Mouse (Mus musculus) cerebellum, adult 11 months (tissue): ENCODE measurements at regions not wholly inside any gene's neighbourhood (a gene's known extent, or its start where the extent isn't known, plus 50 kb on each side); places are given as distances from the start of the nearest gene placed in this dataset.
A peak's percentile ranks its signal among the peaks of the same experiment; 100 is the strongest.

Source experiments
- DNase-seq: peaks from one replicate; pipeline ENCODE4 v3.0.0; 2022

DNA sequence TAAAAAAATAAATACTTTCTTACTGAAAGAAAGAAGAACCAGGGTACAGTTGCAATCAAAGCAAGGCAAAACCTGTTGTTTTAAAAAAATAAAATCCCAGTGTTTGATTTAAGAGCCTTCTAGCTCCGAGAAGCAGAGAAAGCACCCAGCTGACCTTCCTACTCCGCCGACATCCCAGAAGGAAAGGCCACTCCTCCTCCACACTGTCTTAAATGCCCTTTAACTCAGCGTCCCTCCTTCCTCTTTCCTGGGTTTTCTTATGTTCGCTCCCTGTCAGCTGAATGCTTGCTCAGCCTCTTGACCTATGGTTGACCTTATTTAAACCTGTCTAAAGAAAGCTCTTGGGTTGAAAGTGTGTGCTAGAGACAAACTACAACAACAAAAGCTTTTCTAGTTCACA lies 79.1 kb downstream of the Sptssa start:
- no peak for DNase-seq

DNA sequence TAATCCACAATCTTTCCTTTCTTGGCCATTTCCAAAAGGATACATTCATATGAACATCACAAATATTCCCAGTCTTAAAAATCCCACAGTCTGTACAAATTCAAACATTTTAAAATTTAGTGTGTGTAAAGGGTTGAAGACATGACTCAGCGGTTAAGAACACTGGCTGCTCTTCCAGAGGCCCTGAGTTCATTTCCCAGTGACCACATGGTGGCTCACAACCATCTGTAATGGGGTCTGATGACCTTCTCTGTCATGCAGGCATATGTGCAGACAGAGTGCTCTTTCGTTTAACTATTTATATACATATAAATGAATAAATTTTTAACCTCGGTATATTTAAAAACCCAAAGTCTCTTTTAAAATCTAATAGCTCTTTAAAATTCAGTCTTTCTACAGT lies 79.6 kb downstream of the Sptssa start:
- DNase-seq = no peak

DNA sequence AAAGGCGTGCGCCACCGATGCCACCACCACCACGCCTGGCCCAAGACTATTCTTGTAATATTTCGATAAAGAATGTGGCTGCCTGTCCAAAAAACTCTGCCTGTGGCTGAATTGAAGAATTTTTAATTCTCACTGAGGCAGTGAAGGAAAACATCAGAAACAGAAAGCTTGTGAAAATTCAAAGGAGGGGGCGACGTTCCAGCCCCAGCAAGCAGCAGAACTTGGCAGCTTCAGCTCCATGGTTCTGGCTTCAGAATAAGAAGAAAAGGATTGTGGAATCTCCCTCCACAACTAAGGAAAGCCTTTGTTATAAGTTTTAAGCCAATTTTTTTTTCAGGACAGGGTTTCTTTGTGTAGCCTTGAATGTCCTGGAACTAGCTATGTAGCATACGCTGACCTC lies 83.5 kb downstream of the Sptssa start:
- no peak for DNase-seq

DNA sequence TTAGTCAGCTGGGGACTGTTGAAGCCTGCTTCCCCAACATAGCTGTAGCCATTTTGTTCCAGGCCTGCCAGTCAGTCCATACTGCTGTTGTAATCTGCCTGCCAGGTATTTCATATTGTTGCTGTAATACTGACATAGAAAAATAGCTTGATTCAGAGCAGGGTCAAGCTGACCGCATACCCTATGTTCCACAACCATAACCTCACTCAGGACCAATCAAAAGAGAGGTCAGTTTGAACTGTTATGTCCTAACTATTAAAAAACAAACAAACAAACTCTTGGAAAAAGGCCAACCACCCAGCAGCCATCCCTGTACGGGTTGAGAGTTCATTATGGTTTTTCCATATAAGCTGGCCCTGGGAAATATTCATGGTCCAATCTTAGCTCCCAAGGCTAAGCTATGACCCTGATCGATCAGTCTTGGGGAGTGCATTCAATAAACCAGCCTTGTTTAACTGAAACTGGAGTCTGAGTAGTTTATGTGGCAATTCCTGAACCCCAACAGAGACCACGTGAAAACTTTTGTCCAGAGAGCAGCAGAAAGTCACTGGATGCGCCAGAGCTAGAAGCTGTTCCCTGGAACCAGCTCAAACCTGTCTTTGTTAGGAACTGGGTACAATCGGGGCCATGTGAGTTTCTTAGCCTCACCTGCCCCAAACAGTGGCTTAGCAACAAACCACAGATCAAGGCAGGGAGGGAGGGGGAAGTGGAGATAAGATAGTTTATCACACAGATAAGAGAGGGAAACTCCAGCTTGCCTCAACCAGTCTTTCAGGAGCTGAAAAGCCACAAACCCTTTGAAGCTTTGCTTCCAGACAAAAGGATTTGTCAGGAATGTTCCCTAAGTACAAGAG lies 88.1 kb downstream of the Sptssa start:
- no peak for DNase-seq

DNA sequence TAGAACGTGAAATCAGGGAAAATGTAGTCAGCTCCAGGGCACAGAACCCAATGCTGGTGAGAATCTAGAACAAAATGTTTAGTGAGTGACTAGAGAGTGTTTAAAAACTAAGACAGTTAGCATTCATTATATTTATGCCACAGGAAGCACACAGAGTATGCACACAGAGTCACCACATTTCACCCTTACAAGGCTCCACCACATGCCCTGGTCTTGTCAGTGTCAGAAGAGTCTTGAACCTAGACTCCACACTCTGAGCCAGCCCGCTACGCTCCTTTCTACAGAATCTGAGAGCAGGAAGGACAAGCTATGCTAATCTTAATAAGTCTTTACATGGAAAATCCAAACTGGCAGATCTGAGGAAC lies 89.0 kb downstream of the Sptssa start:
- no peak for DNase-seq

DNA sequence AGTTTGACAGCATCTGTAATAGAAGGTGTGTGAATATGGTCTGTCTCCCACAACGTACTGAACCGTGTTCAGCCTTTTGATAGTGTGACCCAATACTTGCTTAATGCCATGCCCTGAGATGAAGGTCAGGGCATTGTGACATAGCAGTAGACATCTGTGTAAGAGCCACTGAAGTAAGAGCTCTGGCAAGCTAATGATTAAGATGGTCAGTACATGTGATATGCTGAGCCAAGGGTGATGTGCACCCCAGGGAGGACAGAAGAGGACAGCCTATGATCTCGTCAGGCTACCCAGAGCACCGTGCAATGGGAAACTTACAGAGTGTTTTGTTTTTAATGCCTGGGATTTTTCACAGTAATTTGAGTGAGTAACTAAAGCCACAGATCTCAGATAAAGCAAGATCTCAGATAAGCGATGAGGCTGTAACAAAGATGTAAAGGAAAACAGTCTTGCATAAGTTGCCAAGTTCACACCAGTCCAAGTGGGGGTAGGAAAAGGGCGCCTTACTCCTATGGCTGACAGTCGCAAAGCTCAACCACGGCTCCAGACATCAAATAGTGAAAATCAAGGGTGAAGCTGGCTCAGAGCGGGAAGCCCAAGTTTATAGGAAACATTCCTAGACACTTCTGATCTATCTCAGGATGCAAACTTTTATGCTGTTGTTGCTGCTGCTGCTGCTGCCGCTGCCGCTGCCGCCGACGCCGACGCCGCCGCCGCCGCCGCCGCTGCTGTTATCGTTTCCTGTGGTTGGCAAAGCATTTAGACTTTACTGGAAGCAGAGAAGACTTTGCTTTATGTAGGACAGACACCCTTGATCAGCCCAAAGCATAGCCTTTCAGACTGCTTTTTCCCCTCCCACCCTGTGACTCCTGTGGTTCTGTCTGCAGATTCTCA lies 89.6 kb downstream of the Sptssa start:
- DNase-seq = no peak

DNA sequence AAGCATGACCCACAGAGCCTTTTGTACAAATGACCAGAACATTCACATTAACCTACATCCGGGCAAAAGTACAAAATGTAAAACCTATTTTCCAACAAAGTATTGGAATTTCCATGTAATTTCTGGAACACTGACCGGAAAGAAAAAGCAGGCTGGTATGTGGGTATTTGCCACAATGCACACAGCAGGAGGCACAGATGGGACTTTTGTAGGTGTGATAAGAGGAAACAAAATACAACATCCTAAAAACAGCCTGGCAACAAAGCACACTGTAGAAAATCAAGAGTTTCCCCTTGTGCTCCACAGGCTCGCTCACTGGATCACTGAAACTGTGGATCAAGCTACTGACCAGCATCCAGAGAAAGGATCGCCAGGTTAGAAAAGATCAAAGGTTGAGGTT lies 94.4 kb downstream of the Sptssa start:
- DNase-seq = no peak

DNA sequence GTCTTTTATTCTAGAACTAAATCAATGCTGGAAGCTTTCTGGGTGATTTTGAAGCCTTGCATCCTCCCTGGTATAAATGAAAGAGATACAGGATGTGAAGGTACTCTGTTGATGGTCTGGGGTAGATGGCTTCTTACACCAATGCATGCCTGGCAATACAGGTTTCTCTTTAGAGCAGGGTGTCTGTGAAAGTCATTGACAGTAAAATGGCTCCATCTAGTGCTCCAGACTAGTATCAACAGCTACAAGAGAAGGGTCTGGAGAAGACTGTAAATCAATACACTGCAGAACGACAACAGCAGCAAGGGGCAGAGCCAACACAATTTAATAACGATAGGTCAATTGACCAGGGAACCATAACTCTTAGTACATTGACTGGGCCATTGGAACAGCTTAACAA lies 98.3 kb downstream of the Sptssa start:
- no peak for DNase-seq

DNA sequence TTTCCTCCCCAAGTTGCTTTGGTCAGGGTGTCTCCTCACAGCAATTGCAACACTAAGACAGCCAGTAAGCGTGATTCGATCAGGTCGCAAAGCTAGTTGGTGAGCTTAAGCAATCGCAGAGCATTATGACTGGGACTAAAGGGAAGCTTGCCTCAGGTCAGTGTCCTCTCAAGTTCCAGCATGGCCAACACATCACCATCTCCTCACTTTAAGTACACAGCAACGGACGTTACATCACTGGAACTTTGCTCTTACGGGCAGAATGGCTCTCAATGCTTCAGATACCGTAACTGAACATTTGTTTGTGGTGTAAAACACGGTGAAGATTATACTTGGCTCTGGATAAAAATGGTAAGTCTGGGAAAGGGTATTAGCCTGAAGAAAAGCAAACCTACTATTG lies 106.7 kb downstream of the Sptssa start:
- DNase-seq = no peak

DNA sequence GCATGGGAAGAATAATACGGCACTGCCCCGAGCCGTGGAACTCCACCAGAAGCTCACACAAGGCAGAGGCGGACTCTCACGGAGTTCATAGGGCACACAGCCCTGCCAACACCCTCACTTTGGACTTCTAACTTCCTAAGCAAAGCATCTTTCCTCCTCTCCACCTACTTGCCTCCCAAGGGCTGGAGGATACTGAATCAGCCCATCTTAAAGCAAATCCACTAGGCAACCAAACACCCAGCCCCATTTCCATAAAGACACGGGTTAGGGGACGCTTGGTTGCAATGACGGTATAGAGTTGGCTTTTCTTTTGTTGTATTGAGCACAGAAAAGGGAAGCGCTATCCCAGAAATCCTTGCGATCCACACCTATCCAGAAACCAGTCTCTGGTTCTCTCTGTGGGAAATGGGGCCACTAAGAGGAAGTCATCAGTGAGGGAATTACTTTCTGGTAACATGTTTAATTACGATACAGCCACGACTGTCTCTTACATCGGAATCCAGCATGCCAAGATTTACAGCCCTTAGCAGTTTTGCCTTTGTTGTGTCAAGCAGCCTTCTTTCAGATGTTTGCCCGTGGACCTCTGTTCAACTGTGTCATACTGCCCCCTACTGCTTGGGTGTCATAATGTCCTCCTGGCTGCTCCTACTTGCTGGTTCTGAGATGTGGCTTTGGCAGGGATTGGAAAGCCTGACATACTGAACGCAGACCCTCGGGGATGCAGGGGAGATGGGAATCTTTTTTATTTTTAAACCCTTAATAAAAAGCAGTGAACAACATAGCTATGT lies 110.4 kb downstream of the Sptssa start:
- DNase-seq = peak; percentile 9

DNA sequence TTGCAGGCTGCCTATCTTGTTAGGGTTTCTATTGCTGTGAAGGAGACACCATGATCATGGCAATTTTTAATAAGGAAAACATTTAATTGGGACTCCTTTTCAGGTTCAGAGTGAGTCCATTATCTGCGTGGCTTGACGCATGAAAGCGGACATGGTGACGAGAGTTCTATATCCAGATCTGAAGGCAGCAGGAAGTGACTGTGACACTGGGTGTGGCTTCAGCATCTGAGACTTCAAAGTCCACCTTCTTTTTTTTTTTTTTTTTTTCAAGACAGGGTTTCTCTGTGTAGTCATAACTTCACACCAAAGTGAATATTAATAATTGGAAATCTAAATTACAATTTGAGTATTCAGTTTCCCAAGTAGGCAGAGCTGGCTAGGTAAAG lies 118.1 kb downstream of the Sptssa start:
- DNase-seq = no peak

DNA sequence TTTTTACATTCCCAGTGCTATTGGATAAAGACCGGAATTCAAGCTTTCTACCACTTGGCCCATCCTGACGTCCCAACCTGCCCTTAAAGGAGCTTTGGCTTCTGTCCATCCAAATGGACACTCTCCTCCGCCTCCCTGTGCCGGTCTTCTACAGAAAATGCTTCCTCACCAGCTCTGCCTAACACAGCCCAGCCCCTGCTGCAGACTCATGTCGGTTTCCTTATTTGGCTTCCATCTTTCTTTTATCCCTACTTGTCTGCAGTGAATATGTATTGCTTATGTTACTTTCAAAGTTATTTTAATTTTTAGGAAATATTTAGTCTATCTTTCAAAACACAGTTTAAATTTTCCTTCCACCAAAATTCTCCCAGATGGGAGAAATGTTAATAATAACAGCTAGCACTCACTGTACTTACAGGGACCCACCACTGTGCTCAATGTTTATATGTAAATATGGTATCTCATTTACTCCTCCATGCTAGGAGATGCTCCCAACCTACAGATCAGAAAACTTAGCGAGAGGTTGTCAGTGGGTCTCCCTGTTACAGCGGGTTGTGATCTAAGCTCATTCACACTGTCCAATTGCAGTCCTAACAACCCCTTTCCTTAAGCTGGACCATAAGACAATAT lies 118.6 kb downstream of the Sptssa start:
- no peak for DNase-seq

DNA sequence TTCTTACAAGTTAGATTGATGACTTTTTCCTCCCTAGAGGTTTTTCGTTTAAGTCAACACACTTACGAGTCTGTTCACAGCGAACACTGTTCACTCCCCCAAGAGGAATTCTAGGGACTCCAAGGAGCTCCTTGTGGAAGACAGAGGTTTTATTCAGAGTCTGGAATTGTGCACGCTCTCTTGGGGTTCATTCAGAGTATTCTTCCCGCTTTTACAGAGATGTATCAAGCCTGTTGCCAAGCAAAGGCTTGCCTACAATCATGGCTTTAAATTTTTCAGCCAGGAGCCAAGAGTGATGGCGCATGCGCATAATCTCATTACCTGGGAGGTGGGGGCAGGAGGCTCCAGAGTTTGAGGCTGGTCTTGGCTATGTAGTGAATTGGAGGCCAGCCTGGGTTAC lies 119.4 kb downstream of the Sptssa start:
- DNase-seq = no peak

DNA sequence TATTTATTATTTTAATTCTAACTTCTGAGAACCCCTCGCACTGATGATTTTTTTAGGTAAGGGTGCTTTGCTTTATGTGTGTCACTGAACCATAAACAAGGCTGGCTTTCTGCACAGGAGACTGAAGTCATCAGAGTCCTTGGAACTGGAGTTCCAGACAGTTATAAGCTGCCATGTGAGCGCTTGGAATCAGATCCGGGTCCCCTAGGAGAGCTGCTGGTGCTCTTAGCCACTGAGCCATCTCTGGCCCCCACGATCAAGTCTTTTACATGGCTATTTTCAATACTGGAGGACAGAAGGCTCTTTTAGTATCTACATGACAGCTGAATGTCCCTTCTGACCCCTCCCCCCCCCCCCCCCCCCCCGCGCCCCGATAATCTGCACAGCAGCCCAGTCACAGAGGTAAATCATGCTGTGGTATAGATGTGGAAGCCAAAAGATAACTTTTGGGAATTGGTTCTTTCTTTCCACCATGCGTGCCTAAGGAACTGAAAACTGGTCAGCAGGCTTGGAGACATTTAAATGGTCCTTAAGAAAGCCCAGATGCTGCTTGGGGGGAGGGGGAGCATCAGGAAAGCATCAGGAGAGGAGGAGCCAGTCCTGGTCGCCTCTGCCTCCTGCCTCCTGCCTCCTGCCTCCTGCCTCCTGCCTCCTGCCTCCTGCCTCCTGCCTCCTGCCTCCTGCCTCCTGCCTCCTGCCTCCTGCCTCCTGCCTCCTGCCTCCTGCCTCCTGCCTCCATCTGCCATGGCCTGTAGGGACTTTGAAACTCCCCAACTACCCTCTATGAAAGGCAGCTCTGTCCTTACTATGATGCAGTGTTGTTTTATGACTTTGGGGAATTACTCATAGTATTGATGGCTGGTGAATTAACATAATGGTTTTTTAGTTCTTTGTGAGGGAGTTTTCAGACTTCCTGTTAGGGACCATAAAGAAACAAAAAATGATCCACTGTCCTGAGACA lies 120.5 kb downstream of the Sptssa start:
- DNase-seq = no peak

DNA sequence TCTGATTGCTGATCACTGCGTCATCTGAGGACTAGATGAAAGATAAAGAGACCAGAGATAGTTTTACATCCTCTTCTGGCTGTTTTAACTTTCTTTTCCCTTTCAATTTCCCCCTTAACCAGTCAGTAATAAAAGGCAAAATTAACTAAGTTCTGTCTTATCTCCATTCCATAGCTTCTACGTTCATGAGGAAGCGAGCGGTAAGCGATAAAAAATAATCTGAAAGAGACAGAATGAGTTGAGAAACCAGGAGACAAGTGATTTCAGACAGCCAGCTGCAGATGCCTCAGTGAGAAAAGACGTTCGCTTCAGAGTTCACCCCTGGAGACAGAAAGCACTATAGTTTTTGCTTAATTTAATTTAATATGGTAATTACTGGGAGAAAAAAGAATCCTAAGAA lies 121.5 kb downstream of the Sptssa start:
- no peak for DNase-seq

DNA sequence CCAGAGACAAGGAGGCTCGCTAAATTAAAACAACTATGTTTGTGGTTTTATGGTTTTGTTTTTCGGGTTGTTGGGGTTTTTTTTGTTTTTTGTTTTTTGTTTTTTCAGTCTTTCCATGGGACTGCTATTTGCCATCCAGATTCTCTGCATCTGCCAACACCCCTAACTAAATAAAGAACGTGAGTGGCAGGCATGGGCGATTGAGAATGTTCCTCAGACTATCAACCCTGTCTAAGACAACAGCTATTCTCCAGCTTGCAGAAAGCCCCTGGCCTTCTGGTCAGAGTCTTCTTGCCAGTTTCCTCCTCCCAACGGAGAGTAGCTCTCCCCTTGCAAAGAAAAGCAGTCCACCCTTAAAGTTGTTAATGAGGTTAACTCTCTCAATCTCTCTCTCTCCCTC lies 123.2 kb downstream of the Sptssa start:
- DNase-seq = no peak

DNA sequence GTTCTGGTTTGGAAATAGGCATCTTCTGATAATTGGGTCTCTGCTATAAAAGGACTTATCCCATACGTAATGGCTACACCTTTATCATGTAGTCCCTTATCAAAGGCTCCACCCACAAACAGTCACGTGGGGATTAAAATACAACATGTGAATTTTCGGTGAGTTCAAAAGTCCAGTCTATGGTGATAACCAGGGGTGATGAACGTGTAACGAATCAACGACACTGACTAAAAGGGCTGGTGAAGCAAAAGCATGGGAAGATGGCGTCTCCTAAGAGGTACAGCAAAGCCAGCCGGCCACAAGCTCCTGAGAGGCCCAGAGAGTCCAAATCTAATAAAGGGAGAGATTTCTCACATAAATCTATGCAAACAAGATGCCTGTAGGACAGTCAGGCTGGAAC lies 124.3 kb downstream of the Sptssa start:
- no peak for DNase-seq

DNA sequence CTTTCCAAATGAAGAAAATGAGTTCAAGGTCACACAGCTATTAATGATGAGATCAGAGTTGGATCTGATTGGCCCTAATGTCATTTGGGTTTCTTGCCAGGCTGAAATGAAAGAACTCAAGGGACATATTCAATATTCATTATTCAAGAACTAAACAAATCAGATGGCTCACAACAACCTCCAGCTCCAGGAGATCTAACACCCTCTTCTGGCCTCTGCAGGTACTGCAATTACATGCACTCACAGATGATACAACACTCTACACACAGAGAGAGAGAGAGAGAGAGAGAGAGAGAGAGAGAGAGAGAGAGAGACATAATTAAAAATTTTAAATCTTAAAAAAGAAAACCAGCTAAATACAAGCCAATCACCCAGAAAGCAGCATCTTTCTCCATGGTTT lies 128.3 kb downstream of the Sptssa start:
- no peak for DNase-seq

DNA sequence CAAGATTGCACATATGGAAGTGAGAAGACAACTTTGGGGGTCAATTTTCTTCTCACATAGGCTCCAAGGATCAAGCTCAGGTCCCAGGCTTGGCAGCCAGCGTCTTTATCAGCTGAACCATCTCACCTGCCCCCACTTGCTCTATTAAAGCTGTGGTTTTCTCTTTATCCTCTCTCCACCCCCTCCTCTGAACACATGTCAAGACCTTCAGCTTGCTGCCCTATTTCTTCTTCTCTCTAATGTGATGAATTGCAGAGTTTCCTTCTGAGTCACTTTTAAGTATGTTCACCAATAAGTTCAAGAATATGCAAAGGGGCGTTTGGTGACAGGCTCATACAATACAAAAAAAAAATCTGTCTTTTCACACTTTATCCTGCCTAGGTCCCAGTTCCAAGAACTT lies 128.8 kb downstream of the Sptssa start:
- no peak for DNase-seq

DNA sequence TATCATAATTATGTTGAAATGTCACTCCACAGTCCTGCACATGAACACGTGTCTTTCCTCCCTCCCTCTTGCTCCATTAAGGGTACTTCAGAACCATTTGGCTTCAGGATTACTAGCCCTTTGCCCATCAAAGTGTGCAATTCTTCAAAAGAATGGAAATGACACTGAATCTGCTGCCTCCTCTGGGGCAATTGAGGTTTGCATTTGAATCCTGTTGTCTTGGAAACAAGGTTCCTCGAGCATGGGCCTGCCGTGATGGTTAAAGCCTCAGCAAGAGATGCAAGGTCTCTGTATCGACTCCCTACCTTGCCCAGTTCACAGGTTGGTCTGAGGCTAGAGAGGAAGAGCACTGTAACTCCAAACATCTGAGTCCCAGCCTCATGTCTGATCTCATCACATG lies 136.0 kb downstream of the Sptssa start:
- DNase-seq = no peak

DNA sequence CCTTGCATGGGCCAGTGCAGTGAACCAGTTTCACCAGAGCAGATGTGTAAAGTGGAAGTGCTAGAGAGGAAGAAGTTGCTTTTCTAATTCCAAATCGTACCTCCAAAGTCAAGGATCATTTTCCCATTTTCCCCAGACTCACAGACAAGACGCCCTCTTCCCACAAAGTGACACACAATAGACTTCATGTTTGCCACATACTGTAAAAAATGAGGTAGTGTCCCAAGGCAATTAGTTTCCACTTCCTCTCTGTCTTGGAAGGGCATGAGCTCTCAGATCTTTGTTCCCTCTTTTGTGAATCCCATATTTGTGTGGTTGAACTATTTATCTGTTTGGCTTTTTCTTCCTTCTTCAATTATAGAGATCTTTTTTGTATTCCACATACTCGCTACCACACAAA lies 137.0 kb downstream of the Sptssa start:
- DNase-seq = no peak

DNA sequence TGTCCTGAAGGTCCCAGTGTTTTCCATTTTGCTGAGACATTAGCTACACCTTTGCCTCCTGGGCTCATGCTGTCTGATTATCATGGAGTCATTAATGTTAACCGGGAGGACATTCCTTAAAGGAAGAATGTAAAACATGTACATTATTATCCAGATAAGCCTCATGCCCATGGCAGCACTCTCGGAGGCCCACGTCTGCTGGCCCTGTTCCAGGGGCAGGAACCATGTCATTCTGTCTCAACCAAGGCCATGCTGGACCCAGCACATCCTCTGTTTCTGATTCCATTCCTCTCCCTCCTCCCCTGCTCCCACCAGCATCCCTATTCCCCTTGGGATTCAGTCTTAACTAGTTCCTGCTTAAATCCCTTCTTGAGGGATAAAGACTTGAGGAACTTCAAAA lies 139.1 kb downstream of the Sptssa start:
- DNase-seq = no peak
